Mouse (Mus musculus) liver, embryonic 12.5 days (tissue): ENCODE measurements at regions not wholly inside any gene's neighbourhood (a gene's known extent, or its start where the extent isn't known, plus 50 kb on each side); places are given as distances from the start of the nearest gene placed in this dataset.
A peak's percentile ranks its signal among the peaks of the same experiment; 100 is the strongest.
"Not testable (repeated sequence)": the region's sequence is repeated elsewhere in the genome, so short reads cannot be mapped to it uniquely, and the experiment has no call there.

Experiments used
- ATAC-seq: fragments of 200-750 bp; cut with Nextera tagmentation; 2 replicates; pipeline ENCODE4 v1.8.0; 2017; ENCODE audit warnings: moderate number of reproducible peaks, mild to moderate bottlenecking, moderate library complexity
- H3K27ac ChIP-seq: fragments of 300-500 bp; sonication (generic); 2 replicates; pipeline ENCODE4 v1.5.1; 2016; ENCODE audit warnings: mild to moderate bottlenecking
- H3K27me3 ChIP-seq: fragments of 300-500 bp; sonication (generic); replicated peaks from 2 replicates; pipeline ENCODE4 v1.6.1; 2016; ENCODE audit warnings: mild to moderate bottlenecking, moderate library complexity
- H3K36me3 ChIP-seq: fragments of 300-500 bp; sonication (generic); 2 replicates; pipeline ENCODE4 v1.6.1; 2016; ENCODE audit warnings: mild to moderate bottlenecking, moderate library complexity
- H3K4me1 ChIP-seq: fragments of 300-500 bp; sonication (generic); 2 replicates; pipeline ENCODE4 v1.6.1; 2016
- H3K4me2 ChIP-seq: fragments of 300-500 bp; sonication (generic); 2 replicates; pipeline ENCODE4 v1.6.1; 2016; ENCODE audit warnings: mild to moderate bottlenecking, moderate library complexity
- H3K4me3 ChIP-seq: fragments of 300-500 bp; sonication (generic); 2 replicates; pipeline ENCODE4 v1.5.1; 2016; ENCODE audit warnings: mild to moderate bottlenecking, moderate library complexity
- H3K9ac ChIP-seq: fragments of 300-500 bp; sonication (generic); 2 replicates; pipeline ENCODE4 v1.6.1; 2016; ENCODE audit warnings: mild to moderate bottlenecking, moderate library complexity
- H3K9me3 ChIP-seq: fragments of 300-500 bp; sonication (generic); replicated peaks from 2 replicates; pipeline ENCODE4 v1.6.1; 2016; ENCODE audit warnings: mild to moderate bottlenecking, moderate library complexity
- WGBS: fragments of 180-500 bp; shearing (Covaris S2); methylation state at CpG from one replicate; pipeline ENCODE4 v1.1.7; 2016; ENCODE audit not compliant: insufficient replicate concordance; 5-methylcytosine and 5-hydroxymethylcytosine counted together

DNA sequence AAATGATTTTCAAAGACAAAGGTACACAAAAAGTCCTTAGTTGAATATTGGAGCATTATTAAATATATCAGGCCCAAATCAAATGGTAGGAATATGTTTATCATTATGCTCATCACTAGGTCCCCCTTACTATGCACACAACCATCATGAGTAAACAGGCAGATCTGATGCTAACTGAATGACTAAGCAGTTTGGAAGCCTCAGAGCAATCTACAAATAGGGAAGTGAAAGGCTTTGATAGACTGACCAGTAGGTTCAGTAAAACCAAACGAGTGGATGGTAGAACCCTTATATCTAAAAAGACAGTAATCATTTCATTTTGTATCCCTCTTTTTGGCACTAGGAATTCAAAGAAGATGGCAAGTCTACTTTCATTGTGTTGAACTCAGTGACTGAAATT lies 1039.5 kb upstream of the Gje1 start:
- no peaks in the 10 kb centered on the region for H3K36me3 ChIP-seq
- no peaks in the 10 kb centered on the region for H3K9me3 ChIP-seq
- WGBS, result 20% methylated on average over 1 of the region's 1 CpGs
- no peak overlapping the region for H3K9ac ChIP-seq
- H3K4me2 ChIP-seq, result no peak overlapping the region
- no peak for ATAC-seq
- 0 out of 2 replicates have a peak, but pooled peaks cover 4% of the 10 kb centered on the region for H3K4me1 ChIP-seq
- no peak overlapping the region for H3K4me3 ChIP-seq
- no peaks in the 10 kb centered on the region for H3K27me3 ChIP-seq
- H3K27ac ChIP-seq, result no peak overlapping the region

DNA sequence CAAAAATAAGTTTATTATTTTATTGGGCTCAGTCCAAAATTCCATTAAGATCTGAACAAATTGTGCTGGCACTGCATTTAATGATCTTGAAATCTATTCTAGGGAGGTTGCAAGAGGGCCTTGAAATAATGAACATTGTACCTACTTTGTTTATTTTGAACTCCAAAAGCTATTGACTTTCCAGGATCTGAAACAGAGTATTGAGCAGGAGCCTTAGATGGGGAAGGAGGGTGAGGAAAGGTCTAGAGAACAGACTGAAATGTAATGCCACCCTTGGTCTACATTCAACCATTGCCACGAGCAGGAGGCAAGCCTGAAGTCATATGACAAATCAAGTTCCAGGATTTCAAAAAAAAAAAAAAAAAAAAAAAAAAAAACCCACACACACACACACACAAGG lies 1028.9 kb upstream of the Gje1 start:
- Histone ChIP-seq H3K4me3 (no peak overlapping the region), H3K4me2 (no peak overlapping the region), H3K36me3 (no peaks in the 10 kb centered on the region), H3K9me3 (no peaks in the 10 kb centered on the region), H3K4me1 (no peaks in the 10 kb centered on the region), H3K9ac (no peak overlapping the region), H3K27me3 (no peaks in the 10 kb centered on the region), H3K27ac (no peak overlapping the region)
- ATAC-seq, result no peak
- WGBS, result 29% methylated on average over 1 of the region's 1 CpGs

DNA sequence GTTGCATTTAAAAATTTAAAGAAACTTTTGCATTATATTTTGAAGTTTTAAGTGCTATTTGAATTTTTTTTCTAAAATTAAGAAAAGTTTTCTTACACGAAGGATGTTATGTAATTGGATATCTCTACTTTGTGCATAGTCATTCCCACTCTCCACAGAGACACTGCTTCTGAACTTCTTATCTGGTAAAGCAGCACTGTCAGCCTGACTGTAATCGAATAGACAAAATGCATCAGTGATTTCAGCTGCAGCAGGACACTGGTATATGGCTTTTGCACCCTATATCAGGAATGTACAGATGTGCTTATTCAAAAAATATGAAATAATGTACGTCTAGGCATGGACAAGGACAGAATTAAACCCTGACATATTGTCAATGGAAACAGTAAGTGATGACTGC lies 1020.6 kb upstream of the Gje1 start:
- Histone ChIP-seq H3K4me1 (0 out of 2 replicates have a peak, but pooled peaks cover 3% of the 10 kb centered on the region), H3K9ac (no peak overlapping the region), H3K9me3 (no peaks in the 10 kb centered on the region), H3K36me3 (no peaks in the 10 kb centered on the region), H3K4me2 (no peak overlapping the region), H3K27ac (no peak overlapping the region), H3K4me3 (no peak overlapping the region), H3K27me3 (no peaks in the 10 kb centered on the region)
- WGBS, result 22% methylated on average over 3 of the region's 3 CpGs
- ATAC-seq, result peak; percentile 89

DNA sequence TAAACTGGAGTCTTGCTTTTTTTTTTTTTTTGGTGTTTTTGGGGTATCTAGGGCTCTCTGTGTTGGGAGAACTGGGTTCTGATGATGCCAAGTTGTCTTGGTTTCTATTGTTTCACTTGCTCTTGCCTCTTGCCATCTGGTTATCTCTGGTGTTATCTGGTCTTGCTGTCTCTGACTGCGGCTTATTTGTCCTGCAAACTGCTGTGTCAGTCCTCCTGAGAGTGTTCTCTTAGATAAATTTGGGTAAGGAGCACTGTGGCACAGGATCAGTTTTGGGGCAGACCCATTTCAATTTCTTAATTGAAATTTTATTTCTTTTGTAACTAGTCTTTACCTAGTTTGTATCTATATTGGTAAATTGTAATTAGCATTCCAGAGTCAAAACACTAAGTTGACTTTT lies 1013.3 kb upstream of the Gje1 start:
- no peaks in the 10 kb centered on the region for H3K27me3 ChIP-seq
- peak; percentile 82 for ATAC-seq
- no peaks in the 10 kb centered on the region for H3K36me3 ChIP-seq
- H3K4me1 ChIP-seq, result no peaks in the 10 kb centered on the region
- H3K4me2 ChIP-seq, result no peak overlapping the region
- H3K9me3 ChIP-seq, result no peaks in the 10 kb centered on the region
- no peak overlapping the region for H3K4me3 ChIP-seq
- H3K9ac ChIP-seq, result no peak overlapping the region
- H3K27ac ChIP-seq, result no peak overlapping the region
- WGBS, result 26% methylated on average over 1 of the region's 1 CpGs

DNA sequence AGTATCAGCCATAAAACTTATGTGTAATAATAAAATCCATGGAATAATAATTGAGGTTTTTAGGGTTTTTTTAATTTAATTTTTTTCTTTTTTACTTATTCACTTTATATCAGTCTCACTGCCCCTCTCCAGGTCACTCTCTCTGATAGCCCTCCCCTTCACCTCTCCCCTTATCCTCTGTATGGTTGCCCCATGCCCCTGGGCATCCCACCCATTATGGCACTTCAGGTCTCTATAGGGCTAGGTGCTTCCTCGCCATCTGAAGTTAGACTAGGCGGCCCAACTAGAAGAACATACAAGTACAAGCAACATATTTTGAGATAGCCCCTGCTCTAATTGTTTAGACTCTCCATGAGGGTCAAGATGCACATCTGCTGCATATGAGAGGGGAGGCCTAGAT lies 979.9 kb upstream of the Gje1 start:
- H3K27ac ChIP-seq, result no peak overlapping the region
- WGBS, result 71% methylated on average over 2 of the region's 2 CpGs
- ATAC-seq, result no peak
- H3K27me3 ChIP-seq, result no peaks in the 10 kb centered on the region
- H3K9me3 ChIP-seq, result no peaks in the 10 kb centered on the region
- H3K4me3 ChIP-seq, result no peak overlapping the region
- no peaks in the 10 kb centered on the region for H3K4me1 ChIP-seq
- H3K36me3 ChIP-seq, result no peaks in the 10 kb centered on the region
- no peak overlapping the region for H3K4me2 ChIP-seq
- H3K9ac ChIP-seq, result no peak overlapping the region

DNA sequence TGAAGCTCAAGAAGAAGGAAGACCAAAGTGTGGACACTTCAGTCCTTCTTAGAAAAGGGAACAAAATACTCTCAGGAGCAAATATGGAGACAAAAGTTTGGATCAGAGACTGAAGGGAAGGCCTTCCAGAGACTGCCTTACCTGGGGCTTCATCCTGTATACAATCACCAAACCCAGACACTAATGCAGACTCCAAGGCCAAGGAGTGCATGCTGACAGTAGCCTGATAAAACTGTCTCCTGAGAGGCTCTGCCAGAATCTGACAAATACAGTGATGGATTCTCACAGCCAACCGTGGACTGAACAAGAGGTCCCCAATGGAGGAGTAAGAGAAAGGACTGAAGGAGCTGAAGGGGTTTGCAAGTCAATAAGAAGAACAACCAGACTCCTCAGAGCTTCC lies 979.0 kb upstream of the Gje1 start:
- Histone ChIP-seq H3K9ac (no peak overlapping the region), H3K4me3 (no peak overlapping the region), H3K27ac (no peak overlapping the region), H3K36me3 (no peaks in the 10 kb centered on the region), H3K27me3 (no peaks in the 10 kb centered on the region), H3K4me1 (no peaks in the 10 kb centered on the region), H3K9me3 (no peaks in the 10 kb centered on the region), H3K4me2 (no peak overlapping the region)
- 41% methylated on average over 1 of the region's 1 CpGs for whole genome bisulfite sequencing
- peak; percentile 70 for ATAC-seq

DNA sequence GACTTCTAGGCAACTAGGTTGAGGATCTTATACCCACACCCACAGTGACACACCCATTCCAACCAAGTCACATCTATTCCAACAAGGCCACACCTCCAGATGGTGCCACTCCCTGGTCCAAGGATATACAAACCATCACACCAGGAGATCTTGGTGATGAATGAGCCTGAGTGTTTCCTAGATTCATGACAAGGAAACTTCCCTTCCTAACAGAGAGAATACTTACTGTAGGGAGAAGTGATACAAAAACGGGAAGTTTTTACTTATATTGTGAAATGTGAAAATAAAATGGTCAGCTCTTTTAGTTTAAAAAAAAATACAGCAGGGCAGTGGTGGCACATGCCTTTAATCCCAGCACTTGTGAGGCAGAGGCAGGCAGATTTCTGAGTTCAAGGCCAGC lies 953.6 kb upstream of the Gje1 start:
- 62% methylated on average over 1 of the region's 1 CpGs for WGBS
- not testable (repeated sequence) for H3K27ac ChIP-seq, H3K4me1 ChIP-seq, H3K9me3 ChIP-seq, H3K36me3 ChIP-seq, H3K9ac ChIP-seq, H3K4me2 ChIP-seq, H3K27me3 ChIP-seq, H3K4me3 ChIP-seq, ATAC-seq
